Mouse (Mus musculus) stomach, embryonic 15.5 days (tissue): ENCODE data around the gene Itpkb. TPM values are rescaled to one million over a fixed set of nuclear protein-coding genes. Genes with fewer than 3 reads are reported as not detected.

Experiments used
- ATAC-seq: fragments of 200-750 bp; cut with Nextera tagmentation; 2 replicates; pipeline ENCODE4 v1.8.0; 2017; ENCODE audit warnings: low read depth, moderate number of reproducible peaks, moderate TSS enrichment; ENCODE audit not compliant: insufficient read depth, low FRiP score
- H3K27ac ChIP-seq: fragments of 300-500 bp; sonication (generic); 2 replicates; pipeline ENCODE4 v1.5.1; 2015; ENCODE audit warnings: mild to moderate bottlenecking, inconsistent platforms
- H3K27me3 ChIP-seq: fragments of 300-500 bp; sonication (generic); replicated peaks from 2 replicates; pipeline ENCODE4 v1.6.1; 2015; ENCODE audit warnings: inconsistent platforms
- H3K36me3 ChIP-seq: fragments of 300-500 bp; sonication (generic); 2 replicates; pipeline ENCODE4 v1.6.1; 2015; ENCODE audit warnings: inconsistent platforms
- H3K4me1 ChIP-seq: fragments of 300-500 bp; sonication (generic); 2 replicates; pipeline ENCODE4 v1.6.1; 2015; ENCODE audit warnings: inconsistent platforms
- H3K4me2 ChIP-seq: fragments of 300-500 bp; sonication (generic); 2 replicates; pipeline ENCODE4 v1.6.1; 2015; ENCODE audit warnings: mild to moderate bottlenecking, inconsistent platforms
- H3K4me3 ChIP-seq: fragments of 300-500 bp; sonication (generic); replicated peaks from 2 replicates; pipeline ENCODE4 v1.5.1; 2015; ENCODE audit warnings: inconsistent platforms
- H3K9ac ChIP-seq: fragments of 300-500 bp; sonication (generic); 2 replicates; pipeline ENCODE4 v1.6.1; 2015; ENCODE audit warnings: inconsistent platforms
- H3K9me3 ChIP-seq: fragments of 300-500 bp; sonication (generic); 2 replicates; pipeline ENCODE4 v1.6.1; 2016; ENCODE audit warnings: inconsistent platforms
- WGBS: fragments of 180-500 bp; shearing (Covaris S2); methylation state at CpG from one replicate; pipeline ENCODE4 v1.1.7; 2015; 5-methylcytosine and 5-hydroxymethylcytosine counted together
- polyA plus RNA-seq: library from polyadenylated mRNA; unstranded; fragments of >200 nt; fragmentation: Nextera tagmentation; extraction: Ambion mirVana; gene quantifications from 2 replicates; pipeline ENCODE4 v1.2.1, GENCODE M21; 2015

Gene Itpkb
- polyA plus RNA-seq, 1 experiment from 2014 or later, result 8.9 TPM

DNA sequence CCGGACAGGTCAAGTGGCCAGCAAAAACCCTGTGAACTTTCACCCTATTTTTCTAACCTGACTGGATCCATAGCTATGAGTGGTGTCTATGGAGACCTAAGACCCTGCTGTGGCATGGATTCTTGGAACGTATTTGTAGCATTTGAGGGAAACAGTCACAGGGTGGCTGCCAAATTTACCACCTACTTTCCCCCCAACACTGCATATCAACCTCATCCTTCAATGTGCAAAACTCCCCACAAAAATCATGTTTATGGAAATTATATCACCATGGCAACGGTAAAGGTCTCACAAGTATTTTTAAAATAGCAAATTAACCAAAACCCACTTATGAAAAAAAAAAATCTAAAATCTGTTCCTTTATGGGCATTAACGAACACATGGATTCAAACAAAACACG, 134.1 kb downstream of the Itpkb start:
- Histone ChIP-seq H3K4me2 (no peak overlapping the region), H3K9ac (no peak overlapping the region), H3K4me1 (no peaks in the 10 kb centered on the region), H3K27ac (no peak overlapping the region), H3K27me3 (no peaks in the 10 kb centered on the region), H3K36me3 (no peaks in the 10 kb centered on the region), H3K4me3 (no peak overlapping the region), H3K9me3 (no peaks in the 10 kb centered on the region)
- no peak for ATAC-seq
- WGBS, result 85% methylated on average over 5 of the region's 5 CpGs

DNA sequence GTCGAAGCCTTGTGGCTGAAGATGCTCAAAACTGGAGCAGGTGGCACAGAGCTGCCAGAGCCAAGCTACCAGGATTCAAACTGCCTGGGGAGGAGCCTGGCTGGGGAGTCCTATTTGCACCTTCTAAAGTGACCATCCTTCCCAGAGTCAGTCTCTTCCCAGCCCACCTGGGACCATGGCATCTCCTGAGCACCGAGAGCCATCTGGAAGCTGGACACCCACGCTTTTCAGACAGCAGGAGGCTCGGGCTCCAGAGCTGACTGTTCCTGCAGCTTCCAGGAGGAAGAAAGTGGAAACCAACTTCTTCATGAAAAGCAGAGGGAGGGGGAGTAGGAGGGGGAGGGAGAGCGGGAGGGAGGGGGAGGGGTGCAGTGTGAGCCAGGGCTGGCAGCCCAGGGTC, 135.3 kb downstream of the Itpkb start:
- H3K27me3 ChIP-seq, result no peaks in the 10 kb centered on the region
- 67% methylated on average over 5 of the region's 5 CpGs for WGBS

DNA sequence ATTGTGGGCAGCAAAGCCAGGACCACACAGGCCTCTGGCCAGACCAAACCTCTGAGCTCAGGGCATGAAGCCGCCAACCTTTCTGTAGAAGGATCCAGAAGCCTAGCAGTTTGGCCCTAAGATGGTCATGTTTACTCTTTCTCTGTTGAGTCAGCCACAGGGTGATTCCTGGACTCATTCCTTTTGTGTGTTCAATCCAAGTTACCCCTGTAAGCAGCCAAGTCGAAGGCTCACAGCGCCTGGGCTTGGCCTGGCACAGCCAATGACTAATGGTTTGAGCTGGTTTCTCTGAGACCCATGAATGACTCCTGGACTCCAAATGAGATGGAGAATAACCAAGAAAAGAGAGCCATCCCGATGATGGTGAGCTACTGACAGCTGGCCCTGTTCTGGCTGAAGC, 137.7 kb downstream of the Itpkb start:
- H3K27ac ChIP-seq, result no peak overlapping the region
- no peak overlapping the region for H3K4me3 ChIP-seq
- H3K9me3 ChIP-seq, result no peaks in the 10 kb centered on the region
- no peak for ATAC-seq
- no peaks in the 10 kb centered on the region for H3K36me3 ChIP-seq
- no peak overlapping the region for H3K4me2 ChIP-seq
- H3K9ac ChIP-seq, result no peak overlapping the region
- no peaks in the 10 kb centered on the region for H3K27me3 ChIP-seq
- H3K4me1 ChIP-seq, result no peaks in the 10 kb centered on the region
- WGBS, result 81% methylated on average over 4 of the region's 4 CpGs

More for the DNA sequence above, 135.3 kb downstream of the Itpkb start:
- H3K4me2 ChIP-seq, result no peak overlapping the region
- H3K4me1 ChIP-seq, result no peaks in the 10 kb centered on the region
- no peak overlapping the region for H3K9ac ChIP-seq
- H3K9me3 ChIP-seq, result no peaks in the 10 kb centered on the region
- ATAC-seq, result no peak
- H3K4me3 ChIP-seq, result no peak overlapping the region
- H3K36me3 ChIP-seq, result no peaks in the 10 kb centered on the region
- no peak overlapping the region for H3K27ac ChIP-seq

DNA sequence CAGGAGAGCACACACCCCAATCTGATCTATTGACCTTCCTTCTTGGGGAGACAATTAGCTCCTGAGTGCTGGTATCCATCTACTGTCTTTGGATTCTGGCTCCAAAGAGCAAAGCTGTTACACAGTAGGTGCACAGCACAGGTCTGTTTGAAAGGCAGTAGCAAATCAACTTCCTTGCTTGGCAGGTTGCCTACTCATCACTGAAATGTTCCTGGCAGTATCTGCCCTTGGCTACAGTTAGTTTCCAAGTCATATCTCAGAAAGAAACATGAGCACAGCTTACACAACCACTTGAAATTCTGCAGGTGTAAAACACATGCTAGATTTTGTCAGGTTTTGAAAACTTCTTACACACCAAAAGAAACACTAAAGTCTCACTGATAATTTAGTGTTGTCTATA, 143.3 kb downstream of the Itpkb start:
- no peak for ATAC-seq
- Histone ChIP-seq H3K9ac (no peak overlapping the region), H3K27ac (no peak overlapping the region), H3K4me3 (no peak overlapping the region), H3K4me1 (no peaks in the 10 kb centered on the region), H3K36me3 (no peaks in the 10 kb centered on the region), H3K27me3 (no peaks in the 10 kb centered on the region), H3K9me3 (no peaks in the 10 kb centered on the region), H3K4me2 (no peak overlapping the region)

Other genes starting within 250 kb of the Itpkb start
- 16.0 and 20.6 TPM in 2 replicates for gene Coq8a, start 130.9 kb upstream of the Itpkb start, polyA plus RNA-seq
- 19.2 and 20.3 TPM in 2 replicates for gene Psen2, start 67.0 kb upstream of the Itpkb start, polyA plus RNA-seq
- gene Stum, start 153.0 kb downstream of the Itpkb start, polyA plus RNA-seq, result 1.6 and 2.0 TPM in 2 replicates
- gene Parp1, start 238.4 kb downstream of the Itpkb start, polyA plus RNA-seq, result 113 and 125 TPM in 2 replicates